Mouse (Mus musculus): ENCODE results near the gene Hoxc10. TPM values are rescaled to one million over a fixed set of nuclear protein-coding genes. Genes with fewer than 3 reads are reported as not detected.

Hoxc10 gene
- polyA plus RNA-seq, 1 experiment from 2014 or later, result 4.5 TPM

GRCm38 (mm10) chr15:102967511-102968397 lies 1.2 kb downstream of the Hoxc10 start:
- H3K27me3 ChIP-seq, result no peaks in the 10 kb centered on the region
- no peak for TF ChIP-seq CTCF (IDR thresholded peaks at IDR 0.05)
- ChIA-PET POLR2A (interaction anchor here (0.7 to 1.7 kb wide), 5 partner anchors 12 to 394 kb away, joined by 3 to 10 read pairs (median 4); no protein-coding TSS in a partner anchor), CTCF (interaction anchor here (1.1 to 3.5 kb wide), 5 partner anchors 14 to 211 kb away, joined by 3 to 43 read pairs (median 3); no protein-coding TSS in a partner anchor)
- DNase-seq (ENCODE audit: low read depth, low spot score) (no peak), ATAC-seq (no peak)
- in situ Hi-C loops (cut with MboI; ENCODE audit: low pct_unique_long_range_greater_than_20kb), result loop anchor here (10.0 kb wide), 1 partner anchor 337 kb away; no protein-coding TSS in a partner anchor

GRCm38 (mm10) chr15:102969296-102969695 lies 2.7 kb downstream of the Hoxc10 start:
- TF ChIP-seq CTCF (IDR thresholded peaks at IDR 0.05), result no peak
- DNase-seq (ENCODE audit: low read depth, low spot score) (no peak), ATAC-seq (no peak)
- POLR2A ChIA-PET, result interaction anchor here (0.8 kb wide), 1 partner anchor 10 kb away, joined by 5 read pairs; no protein-coding TSS in a partner anchor
- CTCF ChIA-PET, result interaction anchor here (1.1 kb wide), 1 partner anchor 209 kb away, joined by 5 read pairs; no protein-coding TSS in a partner anchor
- no peaks in the 10 kb centered on the region for H3K27me3 ChIP-seq
- in situ Hi-C loops (cut with MboI; ENCODE audit: low pct_unique_long_range_greater_than_20kb), result loop anchor here (10.0 kb wide), 1 partner anchor 336 kb away; no protein-coding TSS in a partner anchor

DNA sequence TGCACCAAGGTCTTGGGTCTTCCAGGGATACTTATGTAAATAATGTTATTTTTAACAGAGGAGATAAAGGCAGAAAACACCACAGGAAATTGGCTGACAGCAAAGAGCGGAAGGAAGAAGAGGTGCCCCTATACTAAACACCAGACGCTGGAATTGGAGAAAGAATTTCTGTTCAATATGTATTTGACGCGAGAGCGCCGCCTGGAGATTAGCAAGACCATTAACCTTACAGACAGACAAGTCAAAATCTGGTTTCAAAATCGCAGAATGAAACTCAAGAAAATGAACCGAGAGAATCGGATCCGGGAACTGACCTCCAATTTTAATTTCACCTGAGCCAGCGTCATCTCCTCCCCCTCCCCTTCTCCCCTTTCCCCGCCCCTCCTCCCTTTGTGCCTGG lies 4.1 kb downstream of the Hoxc10 start:
- CTCF ChIA-PET, result no interaction called here
- ATAC-seq (no peak), DNase-seq (ENCODE audit: low read depth, low spot score) (no peak)
- POLR2A ChIA-PET, result no interaction called here
- no peak for TF ChIP-seq CTCF (IDR thresholded peaks at IDR 0.05)
- no peaks in the 10 kb centered on the region for H3K27me3 ChIP-seq
- in situ Hi-C loops (cut with MboI; ENCODE audit: low pct_unique_long_range_greater_than_20kb), result no loop called here

DNA sequence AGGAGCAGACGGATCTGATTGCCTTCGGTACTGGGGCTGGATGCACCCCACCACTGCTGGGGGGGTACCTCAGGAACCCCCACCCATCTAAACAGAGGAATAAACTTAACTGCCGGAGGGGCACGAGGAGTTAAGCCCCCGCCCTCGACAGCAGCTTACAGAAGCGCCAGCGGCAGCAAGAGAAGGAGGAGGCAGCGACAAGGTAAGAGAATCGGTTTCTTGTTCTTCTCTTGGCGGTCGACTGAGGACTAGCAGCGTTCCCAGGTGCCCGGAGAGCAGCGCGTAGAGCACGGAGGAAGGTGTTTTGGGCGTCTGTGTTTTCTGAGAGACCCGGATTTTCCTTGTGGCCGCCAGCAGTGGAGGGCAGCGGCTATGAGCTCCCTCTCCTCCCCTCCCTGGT lies 5.7 kb downstream of the Hoxc10 start:
- H3K27me3 ChIP-seq, result no peaks in the 10 kb centered on the region
- in situ Hi-C loops (cut with MboI; ENCODE audit: low pct_unique_long_range_greater_than_20kb), result no loop called here
- CTCF ChIA-PET, result interaction anchor here (1.2 kb wide), 1 partner anchor 213 kb away, joined by 3 read pairs; no protein-coding TSS in a partner anchor

DNA sequence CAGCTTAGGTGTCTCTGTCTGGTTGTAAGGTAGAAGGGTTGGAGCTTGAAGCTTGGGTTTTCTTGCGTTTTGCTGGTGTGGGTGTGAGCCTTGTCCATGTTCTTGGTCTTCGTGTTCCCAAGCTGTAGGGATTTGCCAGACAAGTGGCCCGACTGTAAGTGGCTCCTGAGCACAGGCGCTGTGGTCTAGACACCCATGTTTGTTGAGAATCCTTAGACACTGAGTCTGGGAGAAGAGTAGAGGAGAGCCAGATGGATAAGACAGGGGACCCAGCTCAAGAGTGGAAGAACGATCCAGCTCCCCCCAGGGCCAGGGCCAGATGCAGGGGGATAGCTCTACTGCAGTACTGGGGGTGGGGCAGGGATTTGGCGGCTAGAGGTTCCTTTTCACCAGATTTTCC lies 6.2 kb downstream of the Hoxc10 start:
- H3K27me3 ChIP-seq, result no peaks in the 10 kb centered on the region
- ATAC-seq (no peak), DNase-seq (ENCODE audit: low read depth, low spot score) (no peak)
- no peak for TF ChIP-seq CTCF (IDR thresholded peaks at IDR 0.05)
- ChIA-PET POLR2A (no interaction called here), CTCF (interaction anchor here (1.2 kb wide), 1 partner anchor 212 kb away, joined by 3 read pairs; no protein-coding TSS in a partner anchor)
- in situ Hi-C loops (cut with MboI; ENCODE audit: low pct_unique_long_range_greater_than_20kb), result no loop called here

More for the DNA sequence above, 5.7 kb downstream of the Hoxc10 start:
- DNase-seq (ENCODE audit: low read depth, low spot score), result no peak
- POLR2A ChIA-PET, result no interaction called here
- no peak for ATAC-seq
- no peak for TF ChIP-seq CTCF (IDR thresholded peaks at IDR 0.05)

DNA sequence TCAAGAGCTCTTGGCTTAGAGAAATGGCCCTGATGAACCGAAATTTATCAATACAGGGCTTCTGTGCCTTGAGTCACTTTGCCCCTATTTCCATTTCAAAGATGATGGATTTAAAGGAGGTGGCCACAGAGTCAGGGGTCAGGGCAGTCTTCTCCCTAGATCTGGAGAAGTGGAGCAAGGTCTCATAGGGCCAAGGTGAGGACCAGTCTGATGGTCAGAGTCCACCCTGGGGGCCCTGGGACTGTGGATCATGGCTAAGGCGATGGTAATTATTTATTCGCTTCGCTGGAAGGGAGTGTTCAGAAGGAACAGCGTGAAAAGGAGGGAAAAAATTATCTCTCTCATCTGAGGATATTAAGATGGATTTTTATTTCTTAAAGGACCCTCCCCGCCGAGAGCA lies 8.4 kb downstream of the Hoxc10 start:
- no peak for DNase-seq (ENCODE audit: low read depth, low spot score)
- in situ Hi-C loops (cut with MboI; ENCODE audit: low pct_unique_long_range_greater_than_20kb), result no loop called here
- ATAC-seq, result no peak
- no peaks in the 10 kb centered on the region for H3K27me3 ChIP-seq
- ChIA-PET POLR2A (no interaction called here), CTCF (interaction anchor here (0.9 kb wide), 1 partner anchor 9 kb away, joined by 3 read pairs; the partner anchor contains the start of gene Hoxc10)
- no peak for TF ChIP-seq CTCF (IDR thresholded peaks at IDR 0.05)

- H3K27me3 ChIP-seq, result no peaks in the 10 kb centered on the region
- ChIA-PET CTCF (no interaction called here), POLR2A (no interaction called here)
- TF ChIP-seq CTCF (IDR thresholded peaks at IDR 0.05), result no peak
- DNase-seq (ENCODE audit: low read depth, low spot score) (no peak), ATAC-seq (no peak)
- in situ Hi-C loops (cut with MboI; ENCODE audit: low pct_unique_long_range_greater_than_20kb), result no loop called here
Measured at GRCm38 (mm10) chr15:102975688-102976111, 9.1 kb downstream of the Hoxc10 start.

- DNase-seq (ENCODE audit: low read depth, low spot score), result no peak
- POLR2A ChIA-PET, result no interaction called here
- in situ Hi-C loops (cut with MboI; ENCODE audit: low pct_unique_long_range_greater_than_20kb), result no loop called here
- H3K27me3 ChIP-seq, result no peaks in the 10 kb centered on the region
- no peak for ATAC-seq
- CTCF ChIA-PET, result no interaction called here
- TF ChIP-seq CTCF (IDR thresholded peaks at IDR 0.05), result no peak
Measured at GRCm38 (mm10) chr15:102976171-102976570, 9.6 kb downstream of the Hoxc10 start, which contains the start of gene Hoxc9. TSS of gene Hoxc9 (plus strand) at chr15:102976439.

DNA sequence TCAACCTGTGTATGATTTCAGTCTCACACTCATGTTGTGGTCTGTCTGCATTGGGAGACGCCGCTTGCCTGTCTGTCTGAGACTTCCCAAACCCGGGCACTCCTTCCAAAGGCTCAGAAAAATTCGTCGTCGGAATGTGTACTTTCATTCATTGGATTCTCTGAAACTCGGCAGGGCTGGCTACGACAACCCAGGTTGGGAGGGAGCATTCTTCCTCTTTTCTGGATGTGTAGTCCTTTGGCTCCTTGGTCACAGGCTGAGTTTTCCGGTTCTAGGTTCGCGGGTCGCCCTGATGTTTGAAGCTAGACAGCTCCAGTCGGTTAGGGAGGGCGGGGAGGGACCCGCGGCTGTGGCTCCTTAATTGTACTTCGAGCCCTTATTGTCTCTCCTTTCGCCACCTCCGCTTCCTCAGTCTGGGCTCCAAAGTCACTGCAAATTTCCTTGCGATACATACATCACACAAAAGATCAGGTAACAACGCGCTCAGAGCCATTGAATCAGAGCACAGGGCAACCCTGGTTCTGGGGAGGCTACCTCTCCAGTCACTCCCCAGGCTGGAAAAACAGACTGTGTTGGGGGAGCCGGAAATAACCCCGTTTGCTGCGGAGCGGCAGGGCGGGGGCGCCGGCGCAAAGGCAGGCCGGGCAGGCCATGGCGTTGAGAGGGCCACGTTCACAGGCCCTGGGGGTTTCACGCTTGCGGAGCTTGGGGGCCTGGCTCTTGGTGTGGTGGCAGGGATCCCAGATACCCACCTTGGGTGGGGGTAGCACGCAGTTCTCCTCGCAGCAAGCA lies 10.2 kb downstream of the Hoxc10 start:
- no peak for ATAC-seq
- TF ChIP-seq CTCF (IDR thresholded peaks at IDR 0.05), result no peak
- ChIA-PET CTCF (interaction anchor here (2.1 to 8.2 kb wide), 2 partner anchors 11 to 202 kb away, joined by 8 to 63 read pairs; partner anchors contain the start of gene Hoxc10), POLR2A (interaction anchor here (1.2 kb wide), 1 partner anchor 22 kb away, joined by 5 read pairs; no protein-coding TSS in a partner anchor)
- no peak for DNase-seq (ENCODE audit: low read depth, low spot score)
- H3K27me3 ChIP-seq, result no peaks in the 10 kb centered on the region
- in situ Hi-C loops (cut with MboI; ENCODE audit: low pct_unique_long_range_greater_than_20kb), result no loop called here

GRCm38 (mm10) chr15:102977423-102977974 lies 10.9 kb downstream of the Hoxc10 start:
- H3K27me3 ChIP-seq, result no peaks in the 10 kb centered on the region
- in situ Hi-C loops (cut with MboI; ENCODE audit: low pct_unique_long_range_greater_than_20kb), result no loop called here
- TF ChIP-seq CTCF (IDR thresholded peaks at IDR 0.05), result no peak
- ATAC-seq (no peak), DNase-seq (ENCODE audit: low read depth, low spot score) (no peak)
- ChIA-PET CTCF (interaction anchor here (2.1 to 8.2 kb wide), 2 partner anchors 11 to 201 kb away, joined by 8 to 63 read pairs; partner anchors contain the start of gene Hoxc10), POLR2A (interaction anchor here (1.2 kb wide), 1 partner anchor 21 kb away, joined by 5 read pairs; no protein-coding TSS in a partner anchor)

Measured in Patski (cell line).